Mouse (Mus musculus): ENCODE results near the gene Scube1. TPM values are rescaled to one million over a fixed set of nuclear protein-coding genes. Genes with fewer than 3 reads are reported as not detected.

Gene Scube1
- total and polyA plus RNA-seq, 3 experiments = 0.05 TPM; not detected in 2

- Histone ChIP-seq H3K4me1 (ENCODE audit: insufficient read depth, low read depth, low read length) (no peaks in the 10 kb centered on the region), H3K9me3 (replicated peaks) (peaks cover 79% of the 10 kb centered on the region), H3K4me3 (ENCODE audit: low read depth, low read length) (no peak overlapping the region), H3K27me3 (ENCODE audit: insufficient read depth, low read length) (no peaks in the 10 kb centered on the region), H3K36me3 (replicated peaks) (no peaks in the 10 kb centered on the region)
- TF ChIP-seq POLR2AphosphoS5 (IDR thresholded peaks at IDR 0.05; ENCODE audit: insufficient replicate concordance, low read depth, low read length) (no peak), TAL1 (conservative IDR thresholded peaks at IDR 0.05; ENCODE audit: low read depth, low read length) (no peak), CTCF (IDR thresholded peaks at IDR 0.05; ENCODE audit: low read depth, low read length) (no peak), GATA1 (IDR thresholded peaks at IDR 0.05; ENCODE audit: borderline replicate concordance, low read length) (no peak), GATA2 (IDR thresholded peaks at IDR 0.05; ENCODE audit: borderline replicate concordance, low read depth, low read length) (no peak)
- ATAC-seq (ENCODE audit: extremely low read depth, insufficient number of reproducible peaks, low FRiP score, poor library complexity, severe bottlenecking) (no peak), DNase-seq (ENCODE audit: low spot score) (no peak)
Observed at GRCm38 (mm10) chr15:83689946-83690345, 34.9 kb downstream of the Scube1 start.

DNA sequence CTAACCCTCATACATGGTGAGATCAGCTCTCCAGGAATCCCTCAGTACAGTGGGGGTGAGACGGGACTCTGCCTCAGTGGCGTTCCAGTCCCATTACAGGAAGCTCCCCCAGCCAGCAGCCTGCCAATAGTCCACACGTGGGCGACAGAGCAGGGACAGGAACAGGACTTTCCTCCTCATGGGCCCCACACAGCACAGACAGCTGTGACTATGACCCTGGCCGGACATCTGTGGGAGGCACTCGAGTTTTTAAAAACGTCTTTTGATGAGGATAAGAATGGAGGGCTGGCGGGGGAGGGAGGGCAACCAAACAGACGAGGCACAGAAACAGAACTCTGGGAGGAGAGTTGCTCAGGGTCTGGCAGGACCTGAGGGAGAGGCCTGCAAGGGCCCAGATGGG, 38.2 kb downstream of the Scube1 start:
- TF ChIP-seq GATA2 (IDR thresholded peaks at IDR 0.05; ENCODE audit: borderline replicate concordance, low read depth, low read length) (no peak), POLR2AphosphoS5 (IDR thresholded peaks at IDR 0.05; ENCODE audit: insufficient replicate concordance, low read depth, low read length) (no peak), TAL1 (conservative IDR thresholded peaks at IDR 0.05; ENCODE audit: low read depth, low read length) (no peak), GATA1 (IDR thresholded peaks at IDR 0.05; ENCODE audit: borderline replicate concordance, low read length) (no peak), CTCF (IDR thresholded peaks at IDR 0.05; ENCODE audit: low read depth, low read length) (no peak)
- H3K36me3 ChIP-seq (replicated peaks) = no peaks in the 10 kb centered on the region

DNA sequence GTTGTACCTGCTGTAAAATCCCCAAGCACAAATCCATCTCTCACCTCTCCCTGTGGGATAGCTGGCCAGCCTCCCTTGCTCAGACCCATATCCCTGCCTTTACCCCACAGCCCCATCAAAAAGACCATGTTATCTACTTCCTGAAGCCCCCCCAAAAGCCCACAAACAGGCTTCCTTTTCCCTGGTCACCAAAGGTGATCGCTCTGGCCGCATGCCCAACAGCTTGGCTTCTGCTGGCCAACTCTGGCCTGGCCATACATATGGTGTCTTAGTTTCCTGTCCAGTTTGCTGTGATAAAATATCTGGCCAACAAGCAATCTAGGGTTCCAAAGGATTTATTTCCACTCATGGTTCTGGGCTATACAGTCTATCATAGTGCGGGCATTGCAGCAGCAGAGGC, 38.9 kb downstream of the Scube1 start:
- H3K27me3 ChIP-seq (ENCODE audit: insufficient read depth, low read length) = no peaks in the 10 kb centered on the region

More for the DNA sequence above, 38.2 kb downstream of the Scube1 start:
- Histone ChIP-seq H3K4me3 (ENCODE audit: low read depth, low read length) (no peak overlapping the region), H3K4me1 (ENCODE audit: insufficient read depth, low read depth, low read length) (no peaks in the 10 kb centered on the region), H3K9me3 (replicated peaks) (peaks cover 81% of the 10 kb centered on the region), H3K27me3 (ENCODE audit: insufficient read depth, low read length) (no peaks in the 10 kb centered on the region)
- ATAC-seq (ENCODE audit: extremely low read depth, insufficient number of reproducible peaks, low FRiP score, poor library complexity, severe bottlenecking) = no peak
- no peak for DNase-seq (ENCODE audit: low spot score)

DNA sequence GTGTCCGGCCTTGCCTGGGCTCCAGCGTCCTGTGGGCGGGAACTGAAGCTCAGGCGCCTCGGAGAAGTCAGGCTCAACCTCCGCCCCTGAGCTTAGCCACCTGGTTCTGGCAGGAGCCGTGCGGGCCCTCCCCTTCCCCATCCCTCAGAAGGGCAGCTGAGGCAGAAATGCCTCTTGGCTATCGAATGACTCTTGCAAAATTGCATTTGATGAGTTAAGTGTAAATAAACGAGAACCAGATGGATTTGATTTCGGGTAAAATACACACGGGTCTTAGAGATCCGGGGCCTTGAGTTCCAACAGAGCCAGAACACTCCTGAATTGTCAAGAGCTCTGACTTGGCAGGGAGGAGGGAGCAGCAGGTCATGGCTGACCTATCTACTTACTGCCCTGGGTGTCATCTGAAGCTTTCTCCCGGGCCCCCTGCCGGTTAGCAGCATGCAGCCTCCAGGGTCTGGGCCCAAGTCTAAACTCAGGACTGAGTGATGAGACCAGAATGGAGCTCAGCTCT, 41.7 kb downstream of the Scube1 start:
- DNase-seq (ENCODE audit: low spot score) (no peak), ATAC-seq (ENCODE audit: extremely low read depth, insufficient number of reproducible peaks, low FRiP score, poor library complexity, severe bottlenecking) (no peak)
- TF ChIP-seq GATA2 (IDR thresholded peaks at IDR 0.05; ENCODE audit: borderline replicate concordance, low read depth, low read length) = no peak
- TF ChIP-seq TAL1 (conservative IDR thresholded peaks at IDR 0.05; ENCODE audit: low read depth, low read length) = no peak
- no peak for TF ChIP-seq POLR2AphosphoS5 (IDR thresholded peaks at IDR 0.05; ENCODE audit: insufficient replicate concordance, low read depth, low read length)
- H3K9me3 ChIP-seq (replicated peaks) = peaks cover 80% of the 10 kb centered on the region
- H3K36me3 ChIP-seq (replicated peaks) = no peaks in the 10 kb centered on the region
- H3K4me3 ChIP-seq (ENCODE audit: low read depth, low read length) = no peak overlapping the region
- no peaks in the 10 kb centered on the region for H3K27me3 ChIP-seq (ENCODE audit: insufficient read depth, low read length)
- no peaks in the 10 kb centered on the region for H3K4me1 ChIP-seq (ENCODE audit: insufficient read depth, low read depth, low read length)

More for the DNA sequence above, 38.9 kb downstream of the Scube1 start:
- H3K4me1 ChIP-seq (ENCODE audit: insufficient read depth, low read depth, low read length) = no peaks in the 10 kb centered on the region
- H3K9me3 ChIP-seq (replicated peaks) = peaks cover 83% of the 10 kb centered on the region
- DNase-seq (ENCODE audit: low spot score) = no peak
- TF ChIP-seq GATA1 (IDR thresholded peaks at IDR 0.05; ENCODE audit: borderline replicate concordance, low read length) = no peak
- no peak for TF ChIP-seq POLR2AphosphoS5 (IDR thresholded peaks at IDR 0.05; ENCODE audit: insufficient replicate concordance, low read depth, low read length)
- TF ChIP-seq CTCF (IDR thresholded peaks at IDR 0.05; ENCODE audit: low read depth, low read length) = no peak
- TF ChIP-seq TAL1 (conservative IDR thresholded peaks at IDR 0.05; ENCODE audit: low read depth, low read length) = no peak
- no peak for TF ChIP-seq GATA2 (IDR thresholded peaks at IDR 0.05; ENCODE audit: borderline replicate concordance, low read depth, low read length)
- no peak for ATAC-seq (ENCODE audit: extremely low read depth, insufficient number of reproducible peaks, low FRiP score, poor library complexity, severe bottlenecking)
- no peak overlapping the region for H3K4me3 ChIP-seq (ENCODE audit: low read depth, low read length)
- no peaks in the 10 kb centered on the region for H3K36me3 ChIP-seq (replicated peaks)

- no peak for TF ChIP-seq GATA2 (IDR thresholded peaks at IDR 0.05; ENCODE audit: borderline replicate concordance, low read depth, low read length)
- no peak for TF ChIP-seq CTCF (IDR thresholded peaks at IDR 0.05; ENCODE audit: low read depth, low read length)
- TF ChIP-seq POLR2AphosphoS5 (IDR thresholded peaks at IDR 0.05; ENCODE audit: insufficient replicate concordance, low read depth, low read length) = no peak
- no peak overlapping the region for H3K4me3 ChIP-seq (ENCODE audit: low read depth, low read length)
- H3K36me3 ChIP-seq (replicated peaks) = no peaks in the 10 kb centered on the region
- ATAC-seq (ENCODE audit: extremely low read depth, insufficient number of reproducible peaks, low FRiP score, poor library complexity, severe bottlenecking) (no peak), DNase-seq (ENCODE audit: low spot score) (no peak)
- peaks cover 84% of the 10 kb centered on the region for H3K9me3 ChIP-seq (replicated peaks)
- H3K27me3 ChIP-seq (ENCODE audit: insufficient read depth, low read length) = no peaks in the 10 kb centered on the region
- H3K4me1 ChIP-seq (ENCODE audit: insufficient read depth, low read depth, low read length) = no peaks in the 10 kb centered on the region
Observed at GRCm38 (mm10) chr15:83680300-83680699, 44.5 kb downstream of the Scube1 start.

DNA sequence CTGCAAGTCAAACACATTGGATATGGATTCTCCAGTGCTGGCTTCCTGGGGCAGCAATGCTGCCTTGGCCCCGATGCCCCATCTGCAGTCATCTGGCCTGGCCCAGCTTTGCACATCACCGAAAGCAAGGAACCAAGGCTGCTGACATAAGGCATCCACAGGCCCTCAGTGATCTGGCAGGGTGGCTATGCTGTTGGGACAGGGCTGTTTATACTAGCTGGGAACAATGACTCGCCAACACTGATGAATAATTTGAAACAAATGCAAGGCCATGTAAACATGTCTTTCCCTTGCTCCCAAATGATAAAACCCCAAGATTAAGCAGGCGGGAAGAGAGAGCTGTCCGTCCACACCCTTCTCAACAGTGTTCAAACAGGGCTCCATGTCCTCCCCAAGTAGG, 45.1 kb downstream of the Scube1 start:
- Histone ChIP-seq H3K9me3 (replicated peaks) (peaks cover 84% of the 10 kb centered on the region), H3K27me3 (ENCODE audit: insufficient read depth, low read length) (no peaks in the 10 kb centered on the region), H3K36me3 (replicated peaks) (no peaks in the 10 kb centered on the region), H3K4me1 (ENCODE audit: insufficient read depth, low read depth, low read length) (no peaks in the 10 kb centered on the region), H3K4me3 (ENCODE audit: low read depth, low read length) (no peak overlapping the region)
- DNase-seq (ENCODE audit: low spot score) (no peak), ATAC-seq (ENCODE audit: extremely low read depth, insufficient number of reproducible peaks, low FRiP score, poor library complexity, severe bottlenecking) (no peak)
- no peak for TF ChIP-seq CTCF (IDR thresholded peaks at IDR 0.05; ENCODE audit: low read depth, low read length)
- no peak for TF ChIP-seq POLR2AphosphoS5 (IDR thresholded peaks at IDR 0.05; ENCODE audit: insufficient replicate concordance, low read depth, low read length)
- no peak for TF ChIP-seq GATA1 (IDR thresholded peaks at IDR 0.05; ENCODE audit: borderline replicate concordance, low read length)
- TF ChIP-seq TAL1 (conservative IDR thresholded peaks at IDR 0.05; ENCODE audit: low read depth, low read length) = no peak
- no peak for TF ChIP-seq GATA2 (IDR thresholded peaks at IDR 0.05; ENCODE audit: borderline replicate concordance, low read depth, low read length)
